Mouse (Mus musculus) heart, postnatal 0 days (tissue): ENCODE measurements at regions not wholly inside any gene's neighbourhood (a gene's known extent, or its start where the extent isn't known, plus 50 kb on each side); places are given as distances from the start of the nearest gene placed in this dataset.

ENCODE experiments used
- CTCF ChIP-seq: IDR thresholded peaks from 2 replicates; pipeline ENCODE4 v1.5.1; 2016; ENCODE audit warnings: antibody characterized with exemption, control low read depth, low read depth
- EP300 ChIP-seq: IDR thresholded peaks from 2 replicates; pipeline ENCODE4 v1.6.1; 2016; ENCODE audit warnings: antibody characterized with exemption, low read depth

DNA sequence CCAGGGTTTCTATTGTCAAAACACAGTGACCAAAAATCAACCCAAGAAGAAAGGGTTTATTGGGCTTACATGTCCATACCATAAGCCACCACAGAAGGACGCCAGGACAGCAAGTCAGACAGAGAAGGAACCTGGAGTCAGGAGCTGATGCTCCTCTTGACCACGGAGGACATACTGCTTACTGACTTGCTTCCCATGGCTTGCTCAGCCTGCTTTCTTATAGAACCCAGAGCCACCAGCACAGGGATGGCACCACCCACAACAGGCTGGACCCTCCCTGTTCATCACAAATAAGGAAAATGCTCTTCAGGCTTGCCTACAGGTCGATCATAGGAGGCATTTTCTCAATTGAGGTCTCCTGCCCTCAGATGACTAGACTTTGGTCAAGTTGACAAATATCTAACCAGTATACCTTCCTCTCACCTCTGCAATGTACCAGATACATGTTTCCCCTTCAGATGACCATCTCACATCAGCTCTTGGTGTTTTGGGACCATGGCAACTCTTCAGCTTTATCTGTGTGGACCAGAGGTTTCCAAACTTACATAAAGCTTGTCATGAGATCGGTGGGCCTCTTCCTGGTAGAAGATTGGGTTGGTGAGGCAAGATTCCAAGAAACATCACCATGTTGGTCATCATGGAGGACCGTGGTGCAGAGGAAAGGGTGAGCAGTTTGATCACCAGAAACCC lies 61.2 kb upstream of the Ahctf1 start:
- TF ChIP-seq CTCF (no peak), EP300 (no peak)
